Mouse (Mus musculus): ENCODE measurements around the gene Sntn.

Gene Sntn

DNA sequence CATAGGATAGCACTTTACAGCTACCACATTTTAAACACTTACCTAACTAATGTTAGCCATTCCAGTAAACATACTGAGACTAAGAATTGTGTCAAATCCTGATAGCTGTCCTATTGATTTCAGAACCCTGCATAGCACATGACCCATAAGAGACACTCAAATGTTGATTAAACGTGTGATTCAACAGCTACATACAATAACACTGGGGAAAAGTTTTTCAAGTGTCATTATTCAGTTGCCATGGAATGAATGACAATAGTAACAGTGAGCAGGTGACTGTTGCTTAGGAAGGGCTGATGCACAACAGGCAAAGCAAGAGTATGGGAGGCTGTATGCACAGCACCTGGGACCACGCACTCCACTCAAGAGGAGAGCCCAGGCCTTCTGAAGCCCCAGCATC lies at the start of gene Sntn:
Sntn (plus strand) TSS at position 301 of the 400 bp plus-strand sequence.
- DNase-seq: peak; percentile 3 to 7

DNA sequence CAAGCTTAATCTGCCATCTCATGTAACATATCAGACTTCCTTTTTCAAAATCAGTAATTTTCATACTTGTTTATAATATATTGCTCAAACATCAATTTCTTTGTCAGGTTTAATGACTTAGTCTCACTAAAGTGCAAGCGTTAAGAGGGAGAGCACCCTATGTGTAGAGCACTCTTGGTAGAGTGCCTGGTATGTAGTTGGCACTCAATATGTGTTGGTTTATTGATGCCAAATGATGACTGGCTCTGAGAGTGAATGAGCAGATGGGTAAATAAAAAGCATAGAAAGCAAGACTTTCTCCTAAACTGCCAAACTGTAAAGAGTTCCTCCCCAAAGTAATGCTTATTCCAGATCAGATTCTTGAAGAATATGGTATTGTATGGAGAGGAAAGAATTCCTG lies 20.8 kb upstream of the Sntn start:
- DNase-seq: no peak

DNA sequence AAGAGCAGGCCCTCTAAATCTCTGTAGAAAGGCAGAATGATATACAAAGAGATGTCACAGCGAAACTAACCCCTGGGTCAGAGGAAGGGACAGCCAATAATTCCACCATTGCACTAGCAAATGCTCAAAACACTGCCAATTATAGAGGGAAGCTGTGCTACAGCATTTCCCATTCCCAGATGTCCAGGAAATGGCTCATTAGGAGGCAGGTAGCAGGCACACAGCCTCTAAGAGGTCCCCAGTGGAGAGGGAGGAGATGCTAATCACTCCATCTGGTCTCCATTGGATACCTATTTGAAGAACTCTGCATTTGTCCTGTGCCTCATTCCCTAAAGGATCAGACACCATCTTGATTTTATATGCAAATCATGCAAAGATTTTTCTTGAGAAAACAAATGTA lies 19.6 kb upstream of the Sntn start:
- no peak for DNase-seq

DNA sequence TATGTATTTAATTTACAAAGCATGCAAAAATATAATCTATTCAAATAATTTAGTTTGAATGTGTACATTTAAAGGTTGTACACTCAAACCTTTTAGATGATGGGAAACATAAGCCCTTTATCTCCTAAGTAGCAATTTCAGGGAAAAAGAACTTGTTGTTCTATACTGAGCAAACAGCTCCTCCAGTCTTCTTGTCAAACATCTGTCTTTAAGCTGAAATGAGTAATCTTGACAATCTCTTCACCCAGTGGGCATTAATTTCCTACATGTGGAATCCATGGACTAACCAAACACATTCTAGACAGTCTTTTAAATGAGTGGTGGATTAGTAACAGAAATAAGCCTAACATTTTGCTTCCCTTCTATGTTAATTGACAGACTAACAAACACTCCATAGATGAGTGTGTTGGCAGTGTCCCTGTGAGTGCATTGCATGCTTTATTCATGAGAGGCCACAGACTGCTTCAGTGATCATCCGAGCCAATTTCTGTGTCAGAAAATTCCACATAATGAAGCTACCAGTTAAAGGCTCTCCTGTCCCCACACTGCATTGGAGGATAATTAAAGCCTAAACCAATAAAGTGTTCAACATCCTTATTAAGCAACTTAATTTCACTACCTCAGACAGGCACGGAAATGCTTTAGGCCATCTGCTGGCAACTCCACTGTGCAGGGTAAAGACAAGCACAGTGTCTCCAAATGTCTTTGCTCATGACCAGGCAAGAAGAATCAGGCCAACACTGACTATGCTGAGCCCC lies 19.0 kb upstream of the Sntn start:
- DNase-seq: no peak

DNA sequence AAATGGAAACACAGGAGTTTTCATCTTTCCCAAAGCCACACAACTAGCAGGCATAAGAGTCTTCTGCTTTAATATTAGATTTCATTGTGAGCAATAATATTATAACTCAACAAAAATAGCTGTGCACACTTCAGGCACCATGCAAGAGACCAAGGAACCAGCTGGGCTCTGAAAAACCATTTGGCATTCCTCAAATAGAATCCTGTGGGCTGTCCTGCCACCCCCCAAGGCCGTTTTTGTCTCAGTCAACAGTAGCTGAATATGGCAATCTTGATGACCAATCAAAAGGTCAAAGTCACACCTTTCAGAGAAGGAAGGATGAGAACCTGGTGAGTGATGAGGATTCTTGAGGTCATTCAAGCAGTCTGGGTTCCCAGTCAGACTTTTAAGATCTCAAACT lies 16.0 kb downstream of the Sntn start:
- no peak for DNase-seq

- DNase-seq: no peak
Measured at GRCm38 (mm10) chr14:13690426-13690825, 19.8 kb downstream of the Sntn start.

DNA sequence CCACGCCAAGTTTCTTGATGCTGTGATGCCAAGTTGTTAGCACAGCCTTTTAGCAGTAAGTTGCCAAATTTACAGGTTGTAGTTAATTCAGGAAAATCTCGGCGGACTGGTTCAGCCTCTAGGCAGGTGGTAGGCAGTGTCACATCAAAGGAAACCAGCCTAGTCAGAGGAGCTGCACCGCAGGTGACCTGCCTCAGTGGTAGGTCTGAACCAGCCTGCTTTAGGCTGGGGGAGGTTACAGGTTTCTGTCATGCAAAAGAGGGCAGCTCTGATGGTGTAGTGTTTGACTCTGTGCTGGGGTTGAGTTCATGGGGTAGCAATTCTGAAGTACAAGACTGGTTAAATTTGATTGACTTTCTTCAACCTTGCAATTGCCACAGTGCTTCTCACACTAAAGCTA lies 61.6 kb downstream of the Sntn start:
- no peak for DNase-seq
